Mouse (Mus musculus) ES-Bruce4 (cell line): ENCODE measurements around the gene Trmt61a. TPM values are rescaled to one million over a fixed set of nuclear protein-coding genes. Genes with fewer than 3 reads are reported as not detected.

Source experiments
- H3K27ac ChIP-seq: 2 replicates; pipeline ENCODE4 v1.5.1; 2012; ENCODE audit warnings: low read length, inconsistent platforms; ENCODE audit not compliant: insufficient read depth
- H3K27me3 ChIP-seq: 2 replicates; pipeline ENCODE4 v1.6.1; 2012; ENCODE audit warnings: mild to moderate bottlenecking, low read length, inconsistent platforms; ENCODE audit not compliant: control insufficient read depth, poor library complexity, insufficient read depth, severe bottlenecking
- H3K36me3 ChIP-seq: 2 replicates; pipeline ENCODE4 v1.6.1; 2012; ENCODE audit warnings: inconsistent platforms, mild to moderate bottlenecking, low read length, moderate library complexity; ENCODE audit not compliant: control insufficient read depth, poor library complexity, insufficient read depth, severe bottlenecking
- H3K4me1 ChIP-seq: one replicate; pipeline ENCODE4 v1.8.1; 2011; ENCODE audit warnings: low read length; ENCODE audit not compliant: control insufficient read depth, insufficient read depth
- H3K4me3 ChIP-seq: 2 replicates; pipeline ENCODE4 v1.5.1; 2011; ENCODE audit warnings: low read depth, mild to moderate bottlenecking, low read length
- H3K9ac ChIP-seq: 2 replicates; pipeline ENCODE4 v1.6.1; 2012; ENCODE audit warnings: low read depth, mild to moderate bottlenecking, inconsistent platforms; ENCODE audit not compliant: poor library complexity, severe bottlenecking
- H3K9me3 ChIP-seq: replicated peaks from 2 replicates; pipeline ENCODE4 v1.6.1; 2012; ENCODE audit warnings: mild to moderate bottlenecking, low read length, inconsistent platforms; ENCODE audit not compliant: control insufficient read depth, poor library complexity, insufficient read depth, severe bottlenecking
- CTCF ChIP-seq: IDR thresholded peaks from one replicate; pipeline ENCODE4 v1.8.1; 2011; ENCODE audit warnings: low read depth, low read length
- EP300 ChIP-seq: IDR thresholded peaks from 2 replicates; pipeline ENCODE4 v1.6.1; 2011; ENCODE audit warnings: low read depth, low read length; ENCODE audit not compliant: insufficient read depth
- POLR2A ChIP-seq: IDR thresholded peaks from one replicate; pipeline ENCODE4 v1.8.1; 2011; ENCODE audit warnings: low read length; ENCODE audit not compliant: insufficient read depth
- polyA plus RNA-seq: library from polyadenylated mRNA; stranded (reverse); fragments of >200 nt; gene quantifications from 2 replicates; pipeline ENCODE4 v1.2.4, GENCODE M21; 2011; ENCODE audit warnings: low read depth; ENCODE audit not compliant: missing spikeins, insufficient read depth, insufficient read length

The Trmt61a gene
- polyA plus RNA-seq, 1 experiment, result 13.0 TPM

GRCm38 (mm10) chr12:111726122-111726463 lies 48.2 kb downstream of the Trmt61a start:
- no peak overlapping the region for H3K4me3 ChIP-seq
- no peaks in the 10 kb centered on the region for H3K27me3 ChIP-seq
- no peaks in the 10 kb centered on the region for H3K36me3 ChIP-seq
- TF ChIP-seq EP300, result no peak
- TF ChIP-seq CTCF, result no peak
- no peak for TF ChIP-seq POLR2A
- H3K4me1 ChIP-seq, result no peaks in the 10 kb centered on the region
- H3K9ac ChIP-seq, result no peak overlapping the region
- no peak overlapping the region for H3K27ac ChIP-seq
- H3K9me3 ChIP-seq, result no peaks in the 10 kb centered on the region

DNA sequence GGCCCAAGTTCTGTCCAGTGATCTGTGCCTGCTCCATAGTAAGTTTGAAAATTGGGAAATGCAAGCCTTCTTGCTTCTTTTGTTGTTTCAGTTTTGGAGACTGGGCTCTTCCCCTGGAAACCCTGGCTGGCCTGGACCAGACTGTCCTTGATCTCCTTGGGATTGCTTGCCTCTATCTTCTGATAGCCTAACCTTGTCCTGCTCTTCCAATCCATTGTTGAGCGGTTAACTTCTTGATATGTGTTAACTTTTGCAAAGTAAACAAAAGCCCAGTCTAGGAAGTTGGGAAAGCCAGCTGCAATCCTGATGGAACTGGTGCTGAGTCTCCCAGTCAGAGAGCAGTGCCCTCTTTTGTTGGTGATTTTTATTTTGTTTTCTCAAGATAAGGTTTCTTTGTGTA lies 50.1 kb downstream of the Trmt61a start:
- no peaks in the 10 kb centered on the region for H3K36me3 ChIP-seq
- H3K4me1 ChIP-seq, result peaks cover 2% of the 10 kb centered on the region
- no peak overlapping the region for H3K4me3 ChIP-seq
- H3K27me3 ChIP-seq, result no peaks in the 10 kb centered on the region
- H3K9me3 ChIP-seq, result no peaks in the 10 kb centered on the region
- no peak overlapping the region for H3K9ac ChIP-seq
- H3K27ac ChIP-seq, result no peak overlapping the region
- TF ChIP-seq EP300, result no peak

DNA sequence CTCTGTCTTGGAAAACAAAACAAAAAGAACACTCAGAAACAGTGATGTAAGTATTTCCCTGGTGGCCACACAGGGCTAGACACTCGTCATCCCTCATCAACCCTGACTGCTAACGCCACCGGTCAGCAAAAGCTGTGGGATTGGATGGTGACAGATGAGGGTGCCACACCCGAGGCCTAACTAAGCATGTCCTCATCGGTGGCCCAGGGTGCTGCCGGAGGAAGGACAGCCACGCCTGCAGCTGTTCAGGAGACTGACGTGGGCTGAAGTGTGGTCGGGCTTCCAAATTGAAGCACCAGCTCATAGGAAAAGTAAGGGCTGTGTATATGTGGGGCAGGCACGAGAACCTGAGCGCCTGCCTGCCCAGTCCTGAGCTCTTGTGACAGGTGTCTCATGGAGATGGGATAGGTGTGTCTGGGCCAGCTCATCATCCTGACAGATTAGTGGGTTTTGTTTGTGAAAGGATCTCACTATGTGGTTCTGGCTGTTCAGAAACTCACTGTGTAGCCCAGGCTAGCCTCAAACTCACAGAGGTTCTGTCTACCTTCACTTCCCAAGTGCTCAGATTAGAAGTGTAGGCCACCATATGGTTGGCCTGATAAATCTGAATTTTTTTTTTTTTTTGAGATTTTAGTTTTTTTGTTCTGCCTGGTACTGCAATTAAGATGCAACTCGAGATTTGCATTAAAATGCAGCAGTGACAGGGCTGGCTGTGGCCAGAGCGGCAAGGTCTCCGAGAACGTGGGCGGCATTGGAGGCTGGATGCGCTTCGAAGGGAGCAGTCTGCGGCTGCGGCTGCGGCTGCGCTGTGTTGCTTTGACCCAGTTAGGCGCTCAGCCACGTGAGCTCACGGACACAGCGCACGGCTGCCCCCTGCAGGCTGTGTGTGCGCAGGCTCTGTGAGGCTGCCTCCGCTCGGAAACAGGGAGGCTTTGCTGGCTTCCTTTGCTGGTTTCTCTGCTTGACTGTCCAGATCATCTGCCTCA lies 54.2 kb downstream of the Trmt61a start:
- no peak overlapping the region for H3K27ac ChIP-seq
- no peaks in the 10 kb centered on the region for H3K9me3 ChIP-seq
- no peak overlapping the region for H3K9ac ChIP-seq
- no peaks in the 10 kb centered on the region for H3K36me3 ChIP-seq
- H3K27me3 ChIP-seq, result no peaks in the 10 kb centered on the region
- TF ChIP-seq CTCF, result peak; percentile 92
- no peak for TF ChIP-seq EP300
- H3K4me1 ChIP-seq, result peaks cover 2% of the 10 kb centered on the region
- H3K4me3 ChIP-seq, result no peak overlapping the region

GRCm38 (mm10) chr12:111732921-111733320 lies 55.0 kb downstream of the Trmt61a start:
- Histone ChIP-seq H3K27me3 (no peaks in the 10 kb centered on the region), H3K4me1 (peaks cover 2% of the 10 kb centered on the region), H3K4me3 (no peak overlapping the region), H3K9ac (no peak overlapping the region), H3K36me3 (no peaks in the 10 kb centered on the region), H3K9me3 (no peaks in the 10 kb centered on the region), H3K27ac (no peak overlapping the region)
- TF ChIP-seq EP300 (no peak), POLR2A (no peak)

Other genes with a start within 250 kb of the Trmt61a start
- 1.9 and 4.7 TPM in 2 replicates for gene Tnfaip2, start 235.6 kb upstream of the Trmt61a start, polyA plus RNA-seq
- 0.93 and 1.3 TPM in 2 replicates for gene Gm266, start 192.3 kb upstream of the Trmt61a start, polyA plus RNA-seq
- 315 and 323 TPM in 2 replicates for gene Eif5, start 140.1 kb upstream of the Trmt61a start, polyA plus RNA-seq
- gene Mark3, start 103.6 kb upstream of the Trmt61a start, polyA plus RNA-seq, result 86.1 and 90.2 TPM in 2 replicates
- gene Ckb, start 5.8 kb upstream of the Trmt61a start, polyA plus RNA-seq, result 140 and 147 TPM in 2 replicates
- gene Bag5, start 35.2 kb downstream of the Trmt61a start, polyA plus RNA-seq, result 13.4 and 14.6 TPM in 2 replicates
- gene Apopt1, start 35.2 kb downstream of the Trmt61a start, polyA plus RNA-seq, result 49.1 and 49.4 TPM in 2 replicates
- gene Klc1, start 80.7 kb downstream of the Trmt61a start, polyA plus RNA-seq, result 92.2 and 92.5 TPM in 2 replicates
- 13.9 and 14.3 TPM in 2 replicates for gene Xrcc3, start 135.8 kb downstream of the Trmt61a start, polyA plus RNA-seq
- gene Zfyve21, start 136.1 kb downstream of the Trmt61a start, polyA plus RNA-seq, result 36.0 and 37.0 TPM in 2 replicates
- 7.8 and 8.9 TPM in 2 replicates for gene Ppp1r13b, start 230.0 kb downstream of the Trmt61a start, polyA plus RNA-seq